Mouse (Mus musculus): ENCODE data around the gene Cabp4. TPM values are rescaled to one million over a fixed set of nuclear protein-coding genes. Genes with fewer than 3 reads are reported as not detected.
"Not testable (repeated sequence)": the region's sequence is repeated elsewhere in the genome, so short reads cannot be mapped to it uniquely, and the experiment has no call there.

Gene Cabp4
- polyA plus RNA-seq, 1 experiment from 2014 or later = not detected

GRCm38 (mm10) chr19:4131075-4131474 is 12.8 kb downstream of the Cabp4 start:
- Histone ChIP-seq H3K4me3 (no peak overlapping the region), H3K9ac (no peak overlapping the region), H3K27me3 (replicated peaks) (no peaks in the 10 kb centered on the region), H3K27ac (replicated peaks) (no peak overlapping the region), H3K4me2 (no peak overlapping the region), H3K4me1 (peaks cover 26% of the 10 kb centered on the region), H3K36me3 (peaks cover 57% of the 10 kb centered on the region), H3K9me3 (no peaks in the 10 kb centered on the region)
- WGBS = 82% methylated on average over 5 of the region's 5 CpGs
- ATAC-seq (ENCODE audit: extremely low read depth, insufficient number of reproducible peaks, low FRiP score, low TSS enrichment) = no peak

GRCm38 (mm10) chr19:4130106-4130505 is 13.7 kb downstream of the Cabp4 start:
- no peak overlapping the region for H3K4me2 ChIP-seq
- H3K27me3 ChIP-seq (replicated peaks) = no peaks in the 10 kb centered on the region
- no peak for ATAC-seq (ENCODE audit: extremely low read depth, insufficient number of reproducible peaks, low FRiP score, low TSS enrichment)
- 0 out of 2 replicates have a peak overlapping the region, but pooled peaks have one; percentile 35 for H3K9ac ChIP-seq
- peaks cover 27% of the 10 kb centered on the region for H3K4me1 ChIP-seq
- peak overlapping the region; percentile 20 for H3K27ac ChIP-seq (replicated peaks)
- WGBS = 59% methylated on average over 4 of the region's 4 CpGs
- no peaks in the 10 kb centered on the region for H3K9me3 ChIP-seq
- no peak overlapping the region for H3K4me3 ChIP-seq
- peaks cover 57% of the 10 kb centered on the region for H3K36me3 ChIP-seq

- Histone ChIP-seq H3K27ac (replicated peaks) (no peak overlapping the region; the same call in 1 of the 2 replicates), H3K4me1 (peaks cover 31% of the 10 kb centered on the region), H3K9me3 (no peaks in the 10 kb centered on the region), H3K36me3 (peaks cover 57% of the 10 kb centered on the region), H3K4me3 (no peak overlapping the region), H3K4me2 (no peak overlapping the region), H3K27me3 (replicated peaks) (no peaks in the 10 kb centered on the region), H3K9ac (0 out of 2 replicates have a peak overlapping the region, but pooled peaks have one; percentile 35)
- 93% methylated on average over 7 of the region's 7 CpGs for WGBS
- no peak for ATAC-seq (ENCODE audit: extremely low read depth, insufficient number of reproducible peaks, low FRiP score, low TSS enrichment)
Measured at GRCm38 (mm10) chr19:4129462-4129861, 14.4 kb downstream of the Cabp4 start.

GRCm38 (mm10) chr19:4126759-4127495 is 16.9 kb downstream of the Cabp4 start:
- no peak overlapping the region for H3K27ac ChIP-seq (replicated peaks)
- peaks cover 41% of the 10 kb centered on the region for H3K36me3 ChIP-seq
- ATAC-seq (ENCODE audit: extremely low read depth, insufficient number of reproducible peaks, low FRiP score, low TSS enrichment) = no peak
- H3K9ac ChIP-seq = peak overlapping the region; percentile 90
- 49% methylated on average over 7 of the region's 7 CpGs for WGBS
- H3K4me3 ChIP-seq = peak overlapping the region; percentile 75
- H3K4me1 ChIP-seq = peaks cover 31% of the 10 kb centered on the region
- no peaks in the 10 kb centered on the region for H3K27me3 ChIP-seq (replicated peaks)
- peak overlapping the region; percentile 81 for H3K4me2 ChIP-seq
- no peaks in the 10 kb centered on the region for H3K9me3 ChIP-seq

- Histone ChIP-seq H3K4me3 (peak within 1 kb of the TSS; percentile 75), H3K9ac (peak within 1 kb of the TSS; percentile 90), H3K27me3 (replicated peaks) (no peaks in the 10 kb centered on the region), H3K4me1 (peaks cover 34% of the 10 kb centered on the region), H3K36me3 (peaks cover 32% of the 10 kb centered on the region), H3K27ac (replicated peaks) (peak within 1 kb of the TSS; percentile 64), H3K9me3 (no peaks in the 10 kb centered on the region), H3K4me2 (peak within 1 kb of the TSS; percentile 81)
- ATAC-seq (ENCODE audit: extremely low read depth, insufficient number of reproducible peaks, low FRiP score, low TSS enrichment) = peak; percentile 94
- under 1% methylated on average over 64 of the region's 64 CpGs for WGBS
Measured at GRCm38 (mm10) chr19:4125741-4126696, 17.8 kb downstream of the Cabp4 start, which contains the start of gene Aip. Aip (minus strand) TSS chr19:4125858.

GRCm38 (mm10) chr19:4125268-4125667 is 18.6 kb downstream of the Cabp4 start:
- Histone ChIP-seq H3K4me3 (peak overlapping the region; percentile 75), H3K9ac (peak overlapping the region; percentile 78), H3K4me2 (peak overlapping the region; percentile 67), H3K4me1 (peaks cover 42% of the 10 kb centered on the region), H3K36me3 (peaks cover 29% of the 10 kb centered on the region)
- H3K27me3 ChIP-seq (replicated peaks); H3K9me3 ChIP-seq; H3K27ac ChIP-seq (replicated peaks): not testable (repeated sequence)
- 40% methylated on average over 1 of the region's 4 CpGs for WGBS
- peak; percentile 1; the same call in 1 of the 2 replicates for ATAC-seq (ENCODE audit: extremely low read depth, insufficient number of reproducible peaks, low FRiP score, low TSS enrichment)

- H3K9me3 ChIP-seq = no peaks in the 10 kb centered on the region
- H3K4me3 ChIP-seq = no peak overlapping the region
- no peaks in the 10 kb centered on the region for H3K27me3 ChIP-seq (replicated peaks)
- H3K4me1 ChIP-seq = peaks cover 35% of the 10 kb centered on the region
- no peak overlapping the region for H3K9ac ChIP-seq
- 75% methylated on average over 4 of the region's 4 CpGs for WGBS
- H3K4me2 ChIP-seq = no peak overlapping the region
- peaks cover 21% of the 10 kb centered on the region for H3K36me3 ChIP-seq
- no peak for ATAC-seq (ENCODE audit: extremely low read depth, insufficient number of reproducible peaks, low FRiP score, low TSS enrichment)
- H3K27ac ChIP-seq (replicated peaks) = no peak overlapping the region
Measured at GRCm38 (mm10) chr19:4124432-4124831, 19.4 kb downstream of the Cabp4 start.

GRCm38 (mm10) chr19:4122411-4123370 is 21.1 kb downstream of the Cabp4 start:
- no peak overlapping the region; the same call in 1 of the 2 replicates for H3K4me2 ChIP-seq
- no peaks in the 10 kb centered on the region for H3K27me3 ChIP-seq (replicated peaks)
- whole genome bisulfite sequencing = 76% methylated on average over 7 of the region's 7 CpGs
- H3K27ac ChIP-seq (replicated peaks) = no peak overlapping the region
- peaks cover 33% of the 10 kb centered on the region for H3K4me1 ChIP-seq
- H3K4me3 ChIP-seq = no peak overlapping the region
- ATAC-seq (ENCODE audit: extremely low read depth, insufficient number of reproducible peaks, low FRiP score, low TSS enrichment) = no peak
- peaks cover 16% of the 10 kb centered on the region for H3K36me3 ChIP-seq
- H3K9ac ChIP-seq = no peak overlapping the region
- no peaks in the 10 kb centered on the region for H3K9me3 ChIP-seq

GRCm38 (mm10) chr19:4121896-4122295 is 21.9 kb downstream of the Cabp4 start:
- H3K27ac ChIP-seq (replicated peaks); ATAC-seq (ENCODE audit: extremely low read depth, insufficient number of reproducible peaks, low FRiP score, low TSS enrichment); H3K9me3 ChIP-seq; H3K27me3 ChIP-seq (replicated peaks): not testable (repeated sequence)
- peak overlapping the region; percentile 61 for H3K4me3 ChIP-seq
- peaks cover 25% of the 10 kb centered on the region for H3K4me1 ChIP-seq
- 0 out of 2 replicates have a peak overlapping the region, but pooled peaks have one; percentile 52 for H3K9ac ChIP-seq
- H3K4me2 ChIP-seq = peak overlapping the region; percentile 70
- peaks cover 20% of the 10 kb centered on the region for H3K36me3 ChIP-seq
- 55% methylated on average over 6 of the region's 6 CpGs for WGBS

GRCm38 (mm10) chr19:4121097-4121805 is 22.6 kb downstream of the Cabp4 start:
- Histone ChIP-seq H3K9me3 (no peaks in the 10 kb centered on the region), H3K27me3 (replicated peaks) (no peaks in the 10 kb centered on the region), H3K4me2 (peak overlapping the region; percentile 70), H3K4me3 (peak overlapping the region; percentile 61), H3K36me3 (peaks cover 26% of the 10 kb centered on the region), H3K27ac (replicated peaks) (peak overlapping the region; percentile 80), H3K9ac (peak overlapping the region; percentile 77), H3K4me1 (peaks cover 18% of the 10 kb centered on the region)
- peak; percentile 70 for ATAC-seq (ENCODE audit: extremely low read depth, insufficient number of reproducible peaks, low FRiP score, low TSS enrichment)
- WGBS = 3% methylated on average over 38 of the region's 38 CpGs
